Mouse (Mus musculus) CH12.LX (cell line): ENCODE measurements around the gene Trim80. TPM values are rescaled to one million over a fixed set of nuclear protein-coding genes. Genes with fewer than 3 reads are reported as not detected.

Experiments
- DNase-seq: peaks from one replicate; pipeline ENCODE4 v3.0.0-alpha.2; 2013; ENCODE audit errors: extremely low read depth
- H3K27ac ChIP-seq: 2 replicates; pipeline ENCODE4 v1.5.1; 2012; ENCODE audit warnings: low read depth, mild to moderate bottlenecking, control low read depth, moderate library complexity; ENCODE audit not compliant: insufficient read depth
- H3K27me3 ChIP-seq: replicated peaks from 2 replicates; pipeline ENCODE3; 2012; ENCODE audit warnings: inconsistent platforms
- H3K36me3 ChIP-seq, 2 experiments: replicated peaks in 1 of 2; 2 replicates each; pipeline versions ENCODE3 to v1.6.1; 2012; ENCODE audit warnings: inconsistent platforms in 1 of 2, low read length in 1 of 2, mild to moderate bottlenecking in 1 of 2, mixed read lengths in 1 of 2, moderate library complexity in 1 of 2; ENCODE audit not compliant: control insufficient read depth in 1 of 2, insufficient read depth in 1 of 2
- H3K4me1 ChIP-seq, 2 experiments: 2 replicates each; pipeline ENCODE4 v1.6.1; 2012; ENCODE audit warnings: inconsistent platforms in 1 of 2, moderate library complexity in 1 of 2; ENCODE audit not compliant: insufficient read depth in 2 of 2, control insufficient read depth in 1 of 2
- H3K4me2 ChIP-seq: 2 replicates; pipeline ENCODE4 v1.6.1; 2012; ENCODE audit warnings: low read depth, mild to moderate bottlenecking, control low read depth; ENCODE audit not compliant: poor library complexity, insufficient read depth, severe bottlenecking
- H3K4me3 ChIP-seq, 3 experiments: fragments of 150-350 bp in 1 of 3; sonication (generic) in 1 of 3; replicated peaks in 1 of 3; 2 replicates each; pipeline versions ENCODE3 to v1.5.1; 2011 to 2012; ENCODE audit warnings: low read depth in 2 of 3, low read length in 2 of 3, mild to moderate bottlenecking in 2 of 3, moderate library complexity in 2 of 3, control low read depth in 1 of 3, improper control_type of control experiment in 1 of 3, inconsistent platforms in 1 of 3, mixed read lengths in 1 of 3; ENCODE audit not compliant: poor library complexity in 1 of 3
- H3K79me2 ChIP-seq: replicated peaks from 2 replicates; pipeline ENCODE4 v1.6.1; 2012; ENCODE audit warnings: mild to moderate bottlenecking, moderate library complexity; ENCODE audit not compliant: control insufficient read depth, poor library complexity, insufficient read depth, severe bottlenecking; ENCODE audit errors: extremely low read depth
- H3K9ac ChIP-seq: 2 replicates; pipeline ENCODE4 v1.6.1; 2012; ENCODE audit warnings: low read depth, mild to moderate bottlenecking, control low read depth, moderate library complexity; ENCODE audit not compliant: insufficient read depth
- H3K9me3 ChIP-seq: replicated peaks from 2 replicates; pipeline ENCODE3; 2012; ENCODE audit warnings: low read length, inconsistent platforms, mixed read lengths
- E2F4 ChIP-seq: IDR thresholded peaks from 2 replicates; pipeline ENCODE4 v1.6.1; 2011; ENCODE audit warnings: low read depth, low read length, improper control_type of control experiment; ENCODE audit not compliant: insufficient replicate concordance
- ELF1 ChIP-seq: IDR thresholded peaks from 2 replicates; pipeline ENCODE4 v1.6.1; 2014; ENCODE audit warnings: low read depth, mild to moderate bottlenecking, inconsistent platforms, low read length, improper control_type of control experiment
- ETS1 ChIP-seq: conservative IDR thresholded peaks from 2 replicates; pipeline ENCODE4 v1.6.1; 2012; ENCODE audit warnings: low read depth, mild to moderate bottlenecking, inconsistent platforms, low read length, improper control_type of control experiment, moderate library complexity
- GABPA ChIP-seq: IDR thresholded peaks from 2 replicates; pipeline ENCODE4 v1.6.1; 2012; ENCODE audit warnings: low read depth, low read length, improper control_type of control experiment, inconsistent platforms; ENCODE audit not compliant: insufficient replicate concordance
- JUN ChIP-seq: IDR thresholded peaks from 2 replicates; pipeline ENCODE4 v1.6.1; 2011; ENCODE audit warnings: low read depth, mild to moderate bottlenecking, low read length, improper control_type of control experiment, moderate library complexity; ENCODE audit not compliant: insufficient read depth
- JUND ChIP-seq: conservative IDR thresholded peaks from 2 replicates; pipeline ENCODE4 v1.6.1; 2011; ENCODE audit warnings: low read depth, low read length, improper control_type of control experiment
- KAT2A ChIP-seq: IDR thresholded peaks from 2 replicates; pipeline ENCODE4 v1.6.1; 2012; ENCODE audit warnings: low read length, improper control_type of control experiment, inconsistent platforms; ENCODE audit not compliant: insufficient replicate concordance
- MAFK ChIP-seq: IDR thresholded peaks from 2 replicates; pipeline ENCODE4 v1.6.1; 2011; ENCODE audit warnings: low read length, improper control_type of control experiment; ENCODE audit not compliant: insufficient replicate concordance
- MAX ChIP-seq: IDR thresholded peaks from 2 replicates; pipeline ENCODE4 v1.6.1; 2011; ENCODE audit warnings: low read length, improper control_type of control experiment
- NRF1 ChIP-seq: IDR thresholded peaks from 2 replicates; pipeline ENCODE4 v1.6.1; 2014; ENCODE audit warnings: low read depth, mild to moderate bottlenecking, inconsistent platforms, low read length, improper control_type of control experiment, moderate library complexity
- POLR2A ChIP-seq: IDR thresholded peaks from 2 replicates; pipeline ENCODE4 v1.6.1; 2011; ENCODE audit warnings: low read depth, mild to moderate bottlenecking, improper control_type of control experiment, low read length
- POLR2AphosphoS2 ChIP-seq: IDR thresholded peaks from 2 replicates; pipeline ENCODE4 v1.6.1; 2011; ENCODE audit warnings: low read depth, low read length, improper control_type of control experiment
- RAD21 ChIP-seq: IDR thresholded peaks from 2 replicates; pipeline ENCODE4 v1.6.1; 2011; ENCODE audit warnings: low read depth, mild to moderate bottlenecking, low read length, improper control_type of control experiment, moderate library complexity
- SIN3A ChIP-seq: IDR thresholded peaks from 2 replicates; pipeline ENCODE4 v1.6.1; 2012; ENCODE audit warnings: low read length, improper control_type of control experiment, inconsistent platforms
- TBP ChIP-seq: conservative IDR thresholded peaks from 2 replicates; pipeline ENCODE4 v1.6.1; 2011; ENCODE audit warnings: low read depth, low read length, improper control_type of control experiment
- TCF12 ChIP-seq: IDR thresholded peaks from 2 replicates; pipeline ENCODE4 v1.6.1; 2014; ENCODE audit warnings: low read depth, mild to moderate bottlenecking, inconsistent platforms, low read length, improper control_type of control experiment
- UBTF ChIP-seq: IDR thresholded peaks from 2 replicates; pipeline ENCODE4 v1.6.1; 2012; ENCODE audit warnings: low read depth, mild to moderate bottlenecking, inconsistent platforms, low read length, improper control_type of control experiment, moderate library complexity
- USF2 ChIP-seq: conservative IDR thresholded peaks from 2 replicates; pipeline ENCODE4 v1.6.1; 2011; ENCODE audit warnings: low read depth, low read length, improper control_type of control experiment
- dilution Hi-C: fragments of 300-500 bp; cut with MboI; formaldehyde crosslinking; loops from 2 replicates; pipeline ENCODE4 v1.14.3; 2020; ENCODE audit warnings: low sequenced_read_pairs; ENCODE audit not compliant: extremely low pct_unique_long_range_greater_than_20kb, extremely low pct_ligation_motif_present
- in situ Hi-C: fragments of 300-500 bp; cut with MboI; formaldehyde crosslinking; loops from 3 replicates; pipeline ENCODE4 v1.14.3; 2019; ENCODE audit warnings: low sequenced_read_pairs, low pct_ligation_motif_present, low pct_unique_long_range_greater_than_20kb, mixed read lengths
- polyA plus RNA-seq: library from polyadenylated mRNA; unstranded; fragments of >175 nt; gene quantifications from 2 replicates; pipeline ENCODE4 v1.2.1, GENCODE M21; 2012; ENCODE audit warnings: low read depth; ENCODE audit not compliant: insufficient read length
- total RNA-seq, 2 experiments: library from RNA; depleted of rRNA; stranded (reverse); fragments of 300-350 nt in 1 of 2; fragments of >200 nt in 1 of 2; gene quantifications; 2 replicates each; pipeline ENCODE4 v1.2.3; 2012 to 2014

Gene Trim80
- total and polyA plus RNA-seq, 3 experiments = not detected

DNA sequence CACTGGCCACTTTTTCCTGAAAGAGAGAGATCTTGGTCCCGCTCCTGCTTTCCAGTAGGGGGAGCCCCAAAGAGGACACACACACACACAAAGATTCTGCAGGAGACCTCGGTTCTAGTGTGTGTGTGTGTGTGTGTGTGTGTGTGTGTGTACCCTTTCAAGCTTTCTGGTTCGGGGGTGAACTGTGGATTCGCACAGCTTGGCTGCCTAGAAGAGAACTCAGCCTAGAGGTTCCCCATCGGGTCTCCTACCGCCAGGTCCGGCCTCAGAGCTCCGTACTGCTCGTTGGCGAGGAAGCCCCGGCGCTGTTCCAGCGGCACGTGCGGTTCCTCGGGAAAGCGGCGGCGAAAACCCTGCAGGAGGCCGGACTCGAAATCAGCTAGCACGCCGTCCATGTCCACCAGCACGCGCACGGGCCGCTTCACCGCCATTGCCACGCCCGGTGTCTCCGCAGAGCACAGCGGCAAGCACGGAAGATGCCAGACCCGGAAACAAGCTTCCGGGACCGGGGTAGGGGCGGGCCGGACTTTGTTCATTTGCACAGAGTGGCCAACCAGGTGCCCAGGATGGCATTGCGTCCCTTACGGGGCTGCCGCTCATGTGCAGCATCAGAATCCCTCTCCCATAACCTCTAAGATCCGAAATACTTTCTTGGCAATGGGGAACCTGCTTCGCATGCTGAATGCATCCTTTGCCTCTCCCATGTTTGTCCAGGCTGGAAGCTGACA lies 51.2 kb downstream of the Trim80 start, which contains the start of gene Nt5c (continued):
- TF ChIP-seq SIN3A (peak; percentile 96), KAT2A (no peak), POLR2AphosphoS2 (peak; percentile 95), RAD21 (peak; percentile 44), POLR2A (peak; percentile 93), ETS1 (peak; percentile 66), USF2 (no peak), JUN (no peak), NRF1 (peak; percentile 67), JUND (no peak), ELF1 (peak; percentile 98)

DNA sequence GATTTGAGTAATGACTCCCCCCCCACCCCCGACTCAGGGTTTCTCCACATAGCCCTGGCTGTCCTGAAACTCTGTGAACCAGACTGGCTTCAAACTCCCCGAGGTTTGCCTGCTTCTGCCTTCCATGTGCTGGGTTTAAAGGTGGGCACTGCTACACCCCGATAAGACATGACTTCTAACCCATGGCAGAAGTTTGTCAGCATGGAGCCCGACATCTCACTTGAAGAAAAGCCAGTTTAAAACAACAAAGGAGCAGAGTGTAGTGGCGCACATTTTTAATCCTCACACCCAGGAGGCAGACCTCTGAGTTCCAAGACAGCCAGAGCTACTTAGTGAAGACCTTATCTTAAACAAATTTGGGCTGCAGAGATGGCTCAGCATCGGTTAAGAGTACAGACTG lies 52.0 kb downstream of the Trim80 start:
- H3K36me3 ChIP-seq = peaks cover 30 to 43% of the 10 kb centered on the region in 2 experiments
- H3K27me3 ChIP-seq = no peaks in the 10 kb centered on the region
- no peak overlapping the region for H3K27ac ChIP-seq
- in situ Hi-C loops = loop anchor here (5.0 kb wide), 1 partner anchor 320 kb away; the partner anchor contains the start of genes Caskin2 and Tsen54
- peaks cover 5% of the 10 kb centered on the region; the same call in 1 of the 2 replicates for H3K79me2 ChIP-seq
- DNase-seq = no peak
- peak overlapping the region; percentile 45 for H3K9ac ChIP-seq
- TF ChIP-seq POLR2A (no peak), E2F4 (no peak), GABPA (no peak), NRF1 (no peak), RAD21 (no peak), MAX (no peak), UBTF (no peak), TCF12 (no peak), MAFK (no peak), ELF1 (no peak), JUN (no peak), TBP (no peak), SIN3A (no peak)
- TF ChIP-seq, all 38 proteins: peak for 0
- Histone ChIP-seq H3K4me2 (peak overlapping the region; percentile 52), H3K9me3 (no peaks in the 10 kb centered on the region), H3K4me3 (peak overlapping the region; percentile 69 to 89 (median 79)), H3K4me1 (peaks cover 4 to 24% of the 10 kb centered on the region in 2 experiments; a peak in 2 of 4 replicates)
- dilution Hi-C loops = no loop called here
